ENCODE assay signal across 21 mouse cellular contexts in the genomic region with DNA sequence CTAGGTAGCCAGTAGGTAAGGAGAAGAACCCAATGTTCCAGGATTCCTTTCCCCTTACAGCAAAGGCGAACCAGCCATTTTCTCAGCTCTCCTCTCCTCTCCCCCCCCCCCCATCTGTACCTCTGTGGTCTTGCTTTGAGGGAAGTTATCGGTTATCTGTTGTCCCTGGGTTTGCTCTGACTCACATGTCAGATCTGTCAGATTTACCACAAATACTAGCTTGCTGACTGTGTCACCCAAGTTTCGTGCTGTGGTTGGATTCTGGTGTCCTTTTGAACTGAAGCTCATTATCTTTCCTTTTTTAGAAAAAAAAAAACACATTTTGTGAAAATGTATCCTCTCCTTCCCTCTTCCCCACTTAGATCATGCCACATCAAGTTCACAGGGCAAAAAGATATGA. TPM values are rescaled to one million over a fixed set of nuclear protein-coding genes. Genes with fewer than 3 reads are reported as not detected.
A peak's percentile ranks its signal among the peaks of the same experiment; 100 is the strongest.
DNase-seq lines count a peak whose midpoint lies in the region; ATAC-seq and TF ChIP-seq lines count a peak whose summit lies in the region.
"Had no signal": no experiment of that assay in that cellular context is flagged by ENCODE, and none has a peak within 500 bp of the region (broad histone marks: within the 10 kb centered on the region; RNA-seq: fewer than 3 reads in every experiment).

No protein-coding gene starts in this region.

- ATAC-seq in heart, embryonic 13.5 days (ENCODE audit: extremely low read depth, insufficient number of reproducible peaks, low FRiP score, low TSS enrichment), result no peak
- ATAC-seq: forebrain, embryonic 15.5 days; hindbrain, embryonic 16.5 days; lung, postnatal 0 days; midbrain, embryonic 13.5 days had no signal

- no peak for TF ChIP-seq CTCF in cortical plate, adult 2 months (IDR thresholded peaks at IDR 0.05; ENCODE audit: extremely low read depth, insufficient read depth, low read length)

- no peak overlapping the region for H3K4me2 ChIP-seq in heart, embryonic 13.5 days
- H3K4me2 ChIP-seq: embryonic facial prominence, embryonic 12.5 days; forebrain, embryonic 15.5 days; limb, embryonic 12.5 days; liver, embryonic 15.5 days; midbrain, embryonic 13.5 days; neural tube, embryonic 12.5 days had no signal

- H3K27me3 ChIP-seq in heart, embryonic 13.5 days (replicated peaks), result no peaks in the 10 kb centered on the region
- H3K27me3 ChIP-seq: CH12.LX; embryonic facial prominence, embryonic 12.5 days; forebrain, embryonic 15.5 days; limb, embryonic 12.5 days; liver, embryonic 15.5 days; midbrain, embryonic 13.5 days; neural tube, embryonic 12.5 days had no signal

- H3K4me1 ChIP-seq in heart, embryonic 13.5 days, result peaks cover 47% of the 10 kb centered on the region
- H3K4me1 ChIP-seq in cortical plate, adult 2 months (ENCODE audit: control insufficient read depth, insufficient read depth, low read length), result peaks cover 9% of the 10 kb centered on the region
- H3K4me1 ChIP-seq: embryonic facial prominence, embryonic 12.5 days; forebrain, embryonic 15.5 days; limb, embryonic 12.5 days; neural tube, embryonic 12.5 days had no signal

- peak overlapping the region; percentile 77; the same call in 1 of the 2 replicates for H3K27ac ChIP-seq in heart, embryonic 13.5 days (replicated peaks)
- H3K27ac ChIP-seq in cortical plate, adult 2 months (ENCODE audit: insufficient read depth, low read length), result 0 out of 2 replicates have a peak overlapping the region, but pooled peaks have one; percentile 7
- H3K27ac ChIP-seq: embryonic facial prominence, embryonic 12.5 days; forebrain, embryonic 15.5 days; limb, embryonic 12.5 days; liver, embryonic 15.5 days; midbrain, embryonic 13.5 days; neural tube, embryonic 12.5 days had no signal

- WGBS in heart, embryonic 13.5 days, result 43% methylated on average over 3 of the region's 3 CpGs

- H3K36me3 ChIP-seq in heart, embryonic 13.5 days, result peaks cover 10% of the 10 kb centered on the region
- H3K36me3 ChIP-seq: embryonic facial prominence, embryonic 12.5 days; forebrain, embryonic 15.5 days; limb, embryonic 12.5 days; midbrain, embryonic 13.5 days; neural tube, embryonic 12.5 days had no signal

- H3K9ac ChIP-seq in heart, embryonic 13.5 days, result no peak overlapping the region
- H3K9ac ChIP-seq: embryonic facial prominence, embryonic 12.5 days; forebrain, embryonic 15.5 days; limb, embryonic 12.5 days; liver, embryonic 15.5 days; midbrain, embryonic 13.5 days; neural tube, embryonic 12.5 days had no signal

- peaks cover 6% of the 10 kb centered on the region; the same call in 1 of the 2 replicates for H3K9me3 ChIP-seq in heart, embryonic 13.5 days
- H3K9me3 ChIP-seq: embryonic facial prominence, embryonic 12.5 days; forebrain, embryonic 15.5 days; limb, embryonic 12.5 days; liver, embryonic 15.5 days; neural tube, embryonic 12.5 days had no signal

- no peak for TF ChIP-seq POLR2A in cortical plate, adult 2 months (IDR thresholded peaks at IDR 0.05; ENCODE audit: extremely low read depth, insufficient read depth, low read length)

- no peak overlapping the region for H3K4me3 ChIP-seq in heart, embryonic 13.5 days
- H3K4me3 ChIP-seq in cortical plate, adult 2 months (ENCODE audit: insufficient read depth, low read length), result no peak overlapping the region
- H3K4me3 ChIP-seq: embryonic facial prominence, embryonic 12.5 days; forebrain, embryonic 15.5 days; limb, embryonic 12.5 days; liver, embryonic 15.5 days; midbrain, embryonic 13.5 days; neural tube, embryonic 12.5 days had no signal

- DNase-seq in adrenal gland, adult (ENCODE audit: inconsistent age in 2 of 2, low spot score in 1 of 2), result peak; percentile 31 to 64
- no peak for DNase-seq in adrenal gland, postnatal 10 days
- DNase-seq in heart, adult 9 months (ENCODE audit: low spot score in 2 of 2), result no peak
- peak; percentile 29 for DNase-seq in 3T3-L1 (ENCODE audit: low read depth, low spot score)
- no peak for DNase-seq in frontal cortex, postnatal 36 days (ENCODE audit: low spot score in 2 of 2)
- DNase-seq in spleen, postnatal 10 days (ENCODE audit: low spot score in 2 of 2), result no peak
- DNase-seq: adrenal gland, postnatal 25 days; cerebellum, adult 11-12 months; heart, postnatal 14 days; thymus, postnatal 25 days had no signal

RNA-seq across cellular contexts. Expression of a gene that starts 50.2 kb away (rescaled TPM):
- total RNA-seq in adrenal gland, postnatal 10 days (2021), result 10 to 100 TPM; 14.5 to 20.1 TPM
- 17.9 and 21.2 TPM in 2 replicates for polyA plus RNA-seq in heart, embryonic 13.5 days (2015; fragmentation: Nextera tagmentation; extraction: Ambion mirVana)
- polyA plus RNA-seq in cortical plate, adult 2 months (2012; rRNA removed), result 146 and 170 TPM in 2 replicates
- total RNA-seq: CH12.LX had no signal

Comparison
In these comparisons a context has a peak if more than half of its experiments do, and no peak if none do; other contexts are left out.
1. DNase-seq: peak in adrenal gland, adult (2 of 2) and 3T3-L1 (single experiment); none in adrenal gland, postnatal 10 days (single experiment), heart, adult 9 months (0 of 2), frontal cortex, postnatal 36 days (0 of 2) and spleen, postnatal 10 days (0 of 2).